Mouse (Mus musculus) midbrain, embryonic 16.5 days (tissue): ENCODE data around the gene Kif26b. TPM values are rescaled to one million over a fixed set of nuclear protein-coding genes. Genes with fewer than 3 reads are reported as not detected.

ENCODE experiments used
- ATAC-seq: fragments of 200-750 bp; cut with Nextera tagmentation; 2 replicates; pipeline ENCODE4 v1.8.0; 2017; ENCODE audit warnings: moderate TSS enrichment
- H3K27ac ChIP-seq: fragments of 300-500 bp; sonication (generic); 2 replicates; pipeline ENCODE4 v1.5.1; 2014; ENCODE audit warnings: mild to moderate bottlenecking, low read length, mixed read lengths
- H3K27me3 ChIP-seq: fragments of 300-500 bp; sonication (generic); 2 replicates; pipeline ENCODE4 v1.6.1; 2014; ENCODE audit warnings: low read depth, low read length, mixed read lengths; ENCODE audit not compliant: control insufficient read depth, insufficient read depth
- H3K36me3 ChIP-seq: fragments of 300-500 bp; sonication (generic); 2 replicates; pipeline ENCODE4 v1.6.1; 2014; ENCODE audit warnings: mild to moderate bottlenecking, low read length, moderate library complexity, mixed read lengths; ENCODE audit not compliant: control insufficient read depth, insufficient read depth
- H3K4me1 ChIP-seq: fragments of 300-500 bp; sonication (generic); 2 replicates; pipeline ENCODE4 v1.6.1; 2014; ENCODE audit warnings: mild to moderate bottlenecking, low read length, mixed read lengths; ENCODE audit not compliant: control insufficient read depth, insufficient read depth
- H3K4me2 ChIP-seq: fragments of 300-500 bp; sonication (generic); 2 replicates; pipeline ENCODE4 v1.6.1; 2014; ENCODE audit warnings: mild to moderate bottlenecking, low read length, mixed read lengths
- H3K4me3 ChIP-seq: fragments of 300-500 bp; sonication (generic); 2 replicates; pipeline ENCODE4 v1.5.1; 2014; ENCODE audit warnings: low read depth, mild to moderate bottlenecking, low read length, moderate library complexity, mixed read lengths
- H3K9ac ChIP-seq: fragments of 300-500 bp; sonication (generic); 2 replicates; pipeline ENCODE4 v1.6.1; 2014; ENCODE audit warnings: low read depth, low read length, mixed read lengths
- H3K9me3 ChIP-seq: fragments of 300-500 bp; sonication (generic); replicated peaks from 2 replicates; pipeline ENCODE4 v1.6.1; 2014; ENCODE audit warnings: mild to moderate bottlenecking, low read length, mixed read lengths; ENCODE audit not compliant: control insufficient read depth, poor library complexity, severe bottlenecking
- WGBS: fragments of 180-500 bp; shearing (Covaris S2); extraction: QIAGEN DNeasy Blood & Tissue Kit; methylation state at CpG from one replicate; pipeline ENCODE4 v1.1.7; 2014; 5-methylcytosine and 5-hydroxymethylcytosine counted together
- polyA plus RNA-seq: library from polyadenylated mRNA; unstranded; fragments of >200 nt; fragmentation: Nextera tagmentation; extraction: Ambion mirVana; gene quantifications from 2 replicates; pipeline ENCODE4 v1.2.1, GENCODE M21; 2015

Kif26b gene
- polyA plus RNA-seq, 1 experiment from 2014 or later: 8.1 TPM

DNA sequence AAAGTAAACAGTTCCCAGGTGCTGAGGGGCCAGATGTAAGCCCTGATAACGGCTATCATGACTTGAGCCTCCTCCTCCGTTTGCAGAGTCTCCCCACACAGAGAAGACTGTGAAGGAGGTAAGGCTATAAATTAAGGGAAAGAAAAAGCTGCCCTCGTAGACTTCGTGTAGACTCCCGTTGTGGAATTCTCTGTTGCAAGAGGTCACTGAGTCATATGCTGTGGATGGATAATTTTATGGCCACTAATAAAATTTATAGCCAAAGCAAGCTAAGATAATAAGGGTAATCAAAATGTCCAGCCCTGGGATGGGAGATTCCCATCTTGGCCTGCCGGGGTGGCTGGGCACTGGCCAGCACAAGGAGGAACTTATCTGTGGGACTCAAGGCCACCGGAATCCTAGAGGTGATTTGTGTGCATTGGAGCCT is 179.0 kb downstream of the Kif26b start:
- Histone ChIP-seq H3K4me3 (no peak overlapping the region), H3K36me3 (no peaks in the 10 kb centered on the region), H3K9me3 (no peaks in the 10 kb centered on the region), H3K4me1 (no peaks in the 10 kb centered on the region), H3K27me3 (no peaks in the 10 kb centered on the region), H3K4me2 (no peak overlapping the region), H3K27ac (no peak overlapping the region), H3K9ac (no peak overlapping the region)
- WGBS: 81% methylated on average over 7 of the region's 7 CpGs
- ATAC-seq: no peak

DNA sequence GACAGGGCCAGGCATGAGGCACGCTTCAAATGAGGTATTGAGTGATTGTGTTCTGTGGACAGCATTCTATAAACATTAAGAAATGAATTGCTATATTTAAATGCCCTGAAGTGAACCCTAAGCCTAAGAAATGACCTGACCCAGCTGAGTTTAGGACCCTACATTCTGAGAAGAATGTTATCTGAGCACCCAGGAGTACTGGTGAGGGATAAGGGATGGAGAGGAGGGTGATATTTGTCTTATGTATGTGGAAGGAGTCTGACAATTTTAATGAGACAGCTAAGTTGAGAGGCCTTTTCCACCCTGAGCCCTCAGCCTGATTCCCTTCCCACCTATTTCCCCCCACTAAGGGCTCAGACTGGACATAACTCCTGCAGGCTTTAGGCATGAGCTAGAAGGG is 179.4 kb downstream of the Kif26b start:
- Histone ChIP-seq H3K4me1 (no peaks in the 10 kb centered on the region), H3K9ac (no peak overlapping the region), H3K36me3 (no peaks in the 10 kb centered on the region), H3K4me3 (no peak overlapping the region), H3K27me3 (no peaks in the 10 kb centered on the region), H3K9me3 (no peaks in the 10 kb centered on the region), H3K27ac (no peak overlapping the region), H3K4me2 (no peak overlapping the region)
- 93% methylated on average over 1 of the region's 1 CpGs for WGBS
- ATAC-seq: no peak

DNA sequence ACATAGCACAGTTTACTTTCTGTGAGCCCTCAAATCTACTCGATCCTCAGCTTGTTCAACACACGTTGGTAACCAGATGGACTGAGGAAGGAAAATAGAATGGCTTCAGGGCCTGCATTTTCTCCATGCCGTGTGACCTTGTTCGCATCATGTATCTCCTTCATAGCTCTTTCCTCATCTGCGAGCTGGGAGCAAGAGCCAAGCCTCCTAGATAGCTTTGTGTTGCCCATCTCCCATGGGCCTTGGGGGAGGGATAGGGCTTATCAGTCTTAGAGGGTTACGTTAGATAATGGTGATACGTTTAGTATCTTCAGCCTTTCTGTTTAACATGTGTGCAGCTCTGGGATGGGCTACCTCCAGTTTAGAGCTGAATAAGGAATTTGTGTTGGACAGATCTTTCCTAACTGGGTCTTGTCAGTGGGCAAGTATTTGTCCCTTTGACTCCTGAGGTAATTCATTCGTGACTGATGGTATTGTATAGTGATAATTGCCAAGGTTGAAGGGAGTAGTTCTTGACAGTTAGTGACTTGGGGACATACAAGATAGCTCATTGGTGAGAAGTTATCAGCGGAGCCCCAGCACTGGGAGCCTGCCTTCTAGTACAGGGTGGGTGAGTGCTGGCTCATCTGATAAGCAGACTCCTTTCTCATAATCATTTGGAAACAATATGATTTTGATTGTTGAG is 183.4 kb downstream of the Kif26b start:
- H3K27ac ChIP-seq: no peak overlapping the region
- no peaks in the 10 kb centered on the region for H3K36me3 ChIP-seq
- no peak overlapping the region for H3K4me3 ChIP-seq
- 77% methylated on average over 9 of the region's 9 CpGs for WGBS
- H3K4me1 ChIP-seq: no peaks in the 10 kb centered on the region
- no peak overlapping the region for H3K4me2 ChIP-seq
- no peak overlapping the region for H3K9ac ChIP-seq
- H3K27me3 ChIP-seq: no peaks in the 10 kb centered on the region
- ATAC-seq: no peak
- no peaks in the 10 kb centered on the region for H3K9me3 ChIP-seq

DNA sequence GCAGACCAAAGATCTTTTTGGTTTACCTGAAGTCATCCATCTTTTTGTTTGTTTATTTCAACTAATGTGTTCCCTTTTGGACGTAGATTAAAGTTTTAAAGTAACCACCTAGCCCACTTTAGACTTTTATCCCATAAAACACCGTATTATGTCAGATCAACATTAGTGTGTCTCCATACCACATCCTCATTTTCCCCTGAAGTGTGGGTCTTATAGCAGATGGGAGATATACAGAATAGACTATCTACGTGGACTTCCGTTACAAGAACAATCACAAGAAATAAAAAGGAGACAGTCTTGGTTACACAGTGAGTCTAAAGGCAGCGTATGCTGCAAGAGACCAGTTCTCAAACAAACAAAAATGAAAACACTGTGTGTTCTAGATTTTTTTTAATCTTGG is 185.3 kb downstream of the Kif26b start:
- 91% methylated on average over 5 of the region's 5 CpGs for WGBS
- no peaks in the 10 kb centered on the region for H3K4me1 ChIP-seq
- H3K9ac ChIP-seq: no peak overlapping the region
- H3K27ac ChIP-seq: no peak overlapping the region
- no peak overlapping the region for H3K4me3 ChIP-seq
- H3K27me3 ChIP-seq: no peaks in the 10 kb centered on the region
- H3K36me3 ChIP-seq: 0 out of 2 replicates have a peak, but pooled peaks cover under 1% of the 10 kb centered on the region
- ATAC-seq: no peak
- H3K9me3 ChIP-seq: no peaks in the 10 kb centered on the region
- no peak overlapping the region for H3K4me2 ChIP-seq

DNA sequence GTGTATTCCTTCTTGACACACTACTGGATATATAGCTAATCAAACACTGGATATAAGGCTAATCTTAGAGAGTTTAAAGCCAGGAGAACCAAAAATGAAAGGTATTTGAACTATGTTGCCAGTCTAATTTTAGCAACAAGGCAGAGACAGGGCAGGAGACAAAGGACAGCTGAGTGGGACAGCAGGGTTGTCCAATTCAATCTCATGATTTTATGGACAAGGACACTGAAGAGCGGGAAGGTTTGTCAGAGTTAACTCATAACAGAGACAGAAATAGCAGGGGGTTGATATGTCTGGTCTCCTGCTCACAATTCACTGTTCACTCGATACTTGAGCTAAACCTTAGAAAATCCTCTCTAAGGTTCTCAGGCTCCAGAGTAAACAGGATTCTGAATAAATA is 187.5 kb downstream of the Kif26b start:
- H3K4me1 ChIP-seq: peaks cover 2% of the 10 kb centered on the region; the same call in 1 of the 2 replicates
- H3K4me2 ChIP-seq: no peak overlapping the region
- no peaks in the 10 kb centered on the region for H3K9me3 ChIP-seq
- H3K27ac ChIP-seq: no peak overlapping the region
- no peaks in the 10 kb centered on the region for H3K27me3 ChIP-seq
- H3K36me3 ChIP-seq: 0 out of 2 replicates have a peak, but pooled peaks cover 2% of the 10 kb centered on the region
- H3K4me3 ChIP-seq: no peak overlapping the region
- H3K9ac ChIP-seq: no peak overlapping the region
- ATAC-seq: no peak
- 67% methylated on average over 2 of the region's 2 CpGs for WGBS

DNA sequence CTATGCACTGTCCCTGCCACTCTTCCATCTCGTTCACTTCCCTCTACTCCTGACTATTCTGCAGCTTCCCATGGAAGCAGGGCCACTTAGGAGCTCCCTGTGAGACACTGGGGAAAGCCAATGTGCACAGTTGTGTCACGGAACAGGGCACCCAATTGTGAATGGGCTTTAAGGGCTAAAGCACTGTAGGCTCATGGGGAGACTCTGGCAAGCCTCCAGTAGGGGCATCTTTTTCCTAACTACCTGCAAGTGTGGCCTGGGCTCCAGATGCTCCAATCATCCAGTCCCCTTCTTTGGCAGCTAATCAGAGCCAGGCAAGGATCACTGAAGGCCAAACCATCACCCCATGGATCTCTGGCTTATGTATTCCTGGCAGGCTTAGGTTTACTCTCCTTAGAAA is 191.9 kb downstream of the Kif26b start:
- Histone ChIP-seq H3K9ac (no peak overlapping the region), H3K4me2 (no peak overlapping the region), H3K4me1 (peaks cover 2% of the 10 kb centered on the region; the same call in 1 of the 2 replicates), H3K27me3 (no peaks in the 10 kb centered on the region), H3K4me3 (no peak overlapping the region), H3K27ac (no peak overlapping the region), H3K9me3 (no peaks in the 10 kb centered on the region), H3K36me3 (0 out of 2 replicates have a peak, but pooled peaks cover 2% of the 10 kb centered on the region)
- 51% methylated on average over 2 of the region's 2 CpGs for WGBS
- ATAC-seq: no peak

DNA sequence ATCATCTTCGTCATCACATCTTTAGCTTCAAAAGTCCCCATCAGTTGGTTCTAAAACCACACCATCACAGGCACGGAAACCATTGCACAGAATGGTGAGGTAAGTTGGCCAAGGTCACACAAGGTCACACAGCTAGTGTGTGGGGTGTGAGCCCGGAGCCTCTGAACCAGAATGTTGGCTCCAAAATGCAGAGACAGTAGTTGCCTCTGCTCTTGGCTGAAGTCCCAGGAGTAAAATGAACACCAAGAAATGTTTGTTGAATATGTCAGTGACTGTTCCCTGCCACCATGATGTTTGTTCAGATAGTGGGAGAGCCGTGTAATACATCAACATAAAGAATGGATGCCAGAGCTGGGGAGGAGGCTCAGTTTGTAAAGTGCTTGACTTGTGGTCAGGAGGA is 193.9 kb downstream of the Kif26b start:
- Histone ChIP-seq H3K9ac (no peak overlapping the region), H3K27me3 (no peaks in the 10 kb centered on the region), H3K36me3 (0 out of 2 replicates have a peak, but pooled peaks cover 2% of the 10 kb centered on the region), H3K27ac (no peak overlapping the region), H3K4me2 (no peak overlapping the region), H3K4me3 (no peak overlapping the region), H3K9me3 (no peaks in the 10 kb centered on the region), H3K4me1 (peaks cover 2% of the 10 kb centered on the region; the same call in 1 of the 2 replicates)
- 89% methylated on average over 4 of the region's 4 CpGs for WGBS
- no peak for ATAC-seq

DNA sequence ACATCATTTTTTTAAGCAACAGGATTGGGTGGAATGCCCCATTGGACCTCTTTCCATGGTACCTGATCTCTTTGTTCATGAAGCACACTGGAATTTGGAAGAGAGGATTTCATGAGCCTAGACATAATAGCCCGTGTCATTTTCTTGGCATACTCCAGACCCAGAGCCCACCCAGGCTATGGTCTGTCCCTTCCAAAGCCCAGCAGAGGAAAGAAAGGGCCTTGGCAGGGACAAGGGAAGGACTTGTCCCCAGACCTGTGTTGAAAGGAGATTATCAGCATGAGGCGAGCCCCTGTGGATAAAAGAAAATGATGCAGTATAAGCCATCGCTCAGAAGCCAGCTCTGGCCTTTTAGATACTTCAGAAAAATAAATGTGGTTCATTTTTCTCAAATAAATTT is 196.6 kb downstream of the Kif26b start:
- no peaks in the 10 kb centered on the region for H3K9me3 ChIP-seq
- no peak overlapping the region for H3K9ac ChIP-seq
- no peaks in the 10 kb centered on the region for H3K27me3 ChIP-seq
- H3K4me3 ChIP-seq: no peak overlapping the region
- no peak overlapping the region for H3K4me2 ChIP-seq
- no peaks in the 10 kb centered on the region for H3K36me3 ChIP-seq
- H3K4me1 ChIP-seq: peaks cover 2% of the 10 kb centered on the region; the same call in 1 of the 2 replicates
- peak; percentile 73; the same call in 1 of the 2 replicates for ATAC-seq
- no peak overlapping the region for H3K27ac ChIP-seq
- 17% methylated on average over 3 of the region's 3 CpGs for WGBS

DNA sequence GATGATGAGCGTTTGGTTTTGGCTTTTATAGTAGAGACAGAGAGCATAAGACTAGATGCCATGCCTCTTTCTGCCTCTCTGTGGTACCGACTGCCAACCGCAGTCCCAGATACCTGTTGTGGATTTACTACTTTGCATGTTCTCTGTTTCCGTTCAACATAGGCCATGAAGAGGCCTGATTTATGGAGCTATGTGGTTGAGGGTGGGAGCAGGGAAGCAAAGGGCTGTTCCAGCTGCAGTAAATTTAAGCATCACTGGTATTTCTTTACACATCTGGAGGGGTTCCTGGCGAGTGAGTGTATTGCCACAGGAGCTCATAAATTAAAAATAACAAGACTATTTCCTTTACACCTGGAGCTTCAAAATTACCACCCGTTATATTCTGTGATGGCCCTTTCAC is 199.3 kb downstream of the Kif26b start:
- no peak overlapping the region for H3K4me3 ChIP-seq
- no peaks in the 10 kb centered on the region for H3K36me3 ChIP-seq
- no peak overlapping the region for H3K4me2 ChIP-seq
- H3K27me3 ChIP-seq: no peaks in the 10 kb centered on the region
- H3K4me1 ChIP-seq: no peaks in the 10 kb centered on the region
- H3K27ac ChIP-seq: no peak overlapping the region
- 91% methylated on average over 6 of the region's 6 CpGs for WGBS
- no peaks in the 10 kb centered on the region for H3K9me3 ChIP-seq
- no peak for ATAC-seq
- H3K9ac ChIP-seq: no peak overlapping the region
